Mouse (Mus musculus) ovary, postnatal 10 days (tissue): ENCODE data around the gene S100a13.

Experiments used
- DNase-seq: peaks from one replicate; pipeline ENCODE4 v3.0.0; 2022; ENCODE audit warnings: low spot score

S100a13 gene

DNA sequence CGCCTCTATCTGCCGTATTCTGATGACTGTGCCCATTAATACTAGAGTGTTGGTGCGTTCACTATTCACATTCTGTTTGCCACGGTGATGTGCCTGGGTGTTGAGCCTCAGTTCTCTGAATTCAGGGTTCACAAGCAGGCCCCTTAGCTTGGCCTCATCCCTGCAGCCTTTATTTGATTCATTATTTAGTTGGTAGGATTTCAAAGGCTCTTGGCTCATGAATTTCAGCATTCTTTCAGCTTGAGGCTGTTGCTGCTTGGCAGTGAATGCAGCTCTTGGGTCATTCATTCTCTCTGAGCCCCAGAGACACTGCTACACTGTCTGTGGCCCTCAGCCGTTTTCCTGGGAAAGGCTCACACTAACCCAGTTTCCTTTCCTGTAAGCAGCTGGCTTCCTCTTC lies 41.7 kb downstream of the S100a13 start:
- DNase-seq, result no peak

DNA sequence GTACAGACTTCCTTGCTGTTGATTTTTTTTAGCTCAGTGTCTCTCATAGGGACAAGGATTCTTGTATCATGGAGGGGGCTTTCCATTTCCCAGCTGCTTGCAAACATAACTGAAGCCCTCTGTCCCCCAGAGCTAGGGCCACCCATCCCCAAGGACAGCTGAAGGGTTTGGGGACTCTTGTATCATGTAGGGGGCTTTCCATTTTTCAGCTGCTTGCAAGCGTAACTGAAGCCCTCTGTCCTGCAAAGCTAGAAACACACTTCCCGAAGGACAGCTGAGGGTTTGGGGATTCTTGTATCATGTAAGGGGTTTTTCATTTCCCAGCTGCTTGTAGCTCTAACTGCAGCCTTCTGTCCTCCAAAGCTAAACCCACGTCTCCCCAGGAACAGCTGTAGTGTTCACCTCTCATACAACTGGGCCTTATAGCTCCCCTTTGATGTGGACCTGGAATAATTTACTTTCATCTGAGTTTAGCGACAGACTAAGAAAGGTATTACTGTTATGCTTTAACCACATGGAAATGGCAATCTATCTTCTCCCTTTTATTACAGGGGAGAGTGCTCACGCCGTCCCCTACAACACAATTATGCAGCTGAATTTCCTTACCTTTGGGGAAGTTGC lies 45.9 kb downstream of the S100a13 start, which contains the start of gene S100a3:
TSS of gene S100a3 (plus strand) at position 571 of the 621 bp plus-strand sequence.
- DNase-seq, result no peak
